Mouse (Mus musculus) heart, postnatal 14 days (tissue): ENCODE results near the gene Macrod1. TPM values are rescaled to one million over a fixed set of nuclear protein-coding genes. Genes with fewer than 3 reads are reported as not detected.
A peak's percentile ranks its signal among the peaks of the same experiment; 100 is the strongest.

Experiments used
- DNase-seq, 2 experiments: peaks; one replicate each; pipeline ENCODE4 v3.0.0; 2021 to 2022
- intact Hi-C: fragments of 180-260 bp; cut with DNase I; formaldehyde crosslinking; loops from one replicate; pipeline ENCODE4 v1.15.1; 2025
- total RNA-seq, 2 experiments: library from RNA; stranded (reverse); gene quantifications; 2 replicates each; pipeline ENCODE4 v1.2.3; 2021

Gene Macrod1
- total RNA-seq, 2 experiments from 2014 or later = 181 to 186 TPM

- DNase-seq = no peak
- intact Hi-C loops = loop anchor here (1.0 kb wide), 1 partner anchor 92 kb away; no protein-coding TSS in a partner anchor
Observed at GRCm38 (mm10) chr19:7160151-7160906, 103.7 kb downstream of the Macrod1 start.

GRCm38 (mm10) chr19:7161064-7161463, 104.5 kb downstream of the Macrod1 start:
- intact Hi-C loops = no loop called here
- DNase-seq = no peak

- intact Hi-C loops = no loop called here
- DNase-seq = no peak
Observed at GRCm38 (mm10) chr19:7164238-7164637, 107.6 kb downstream of the Macrod1 start.

GRCm38 (mm10) chr19:7164820-7165323, 108.3 kb downstream of the Macrod1 start:
- DNase-seq = no peak
- intact Hi-C loops = no loop called here

GRCm38 (mm10) chr19:7165509-7166199, 109.0 kb downstream of the Macrod1 start:
- peak in 1 of 2 experiments; percentile 33 for DNase-seq
- intact Hi-C loops = no loop called here

- intact Hi-C loops = no loop called here
- DNase-seq = no peak
Observed at GRCm38 (mm10) chr19:7166200-7166711, 109.6 kb downstream of the Macrod1 start.

GRCm38 (mm10) chr19:7166767-7167166, 110.2 kb downstream of the Macrod1 start:
- no peak for DNase-seq
- intact Hi-C loops = no loop called here

GRCm38 (mm10) chr19:7168423-7168822, 111.8 kb downstream of the Macrod1 start:
- intact Hi-C loops = no loop called here
- DNase-seq = no peak

GRCm38 (mm10) chr19:7170916-7171315, 114.3 kb downstream of the Macrod1 start:
- intact Hi-C loops = no loop called here

GRCm38 (mm10) chr19:7171447-7171846, 114.8 kb downstream of the Macrod1 start:
- no peak for DNase-seq
- intact Hi-C loops = no loop called here

More at GRCm38 (mm10) chr19:7170916-7171315, 114.3 kb downstream of the Macrod1 start:
- DNase-seq = no peak

GRCm38 (mm10) chr19:7172051-7172866, 115.6 kb downstream of the Macrod1 start:
- intact Hi-C loops = no loop called here
- no peak for DNase-seq

GRCm38 (mm10) chr19:7176041-7176696, 119.6 kb downstream of the Macrod1 start:
- intact Hi-C loops = no loop called here
- no peak for DNase-seq

GRCm38 (mm10) chr19:7177804-7178511, 121.3 kb downstream of the Macrod1 start:
- intact Hi-C loops = no loop called here

GRCm38 (mm10) chr19:7178841-7179452, 122.3 kb downstream of the Macrod1 start:
- intact Hi-C loops = no loop called here
- no peak for DNase-seq

More at GRCm38 (mm10) chr19:7177804-7178511, 121.3 kb downstream of the Macrod1 start:
- no peak for DNase-seq

GRCm38 (mm10) chr19:7180756-7181405, 124.3 kb downstream of the Macrod1 start:
- intact Hi-C loops = no loop called here
- DNase-seq = peak in 1 of 2 experiments; percentile 35

GRCm38 (mm10) chr19:7181496-7181895, 124.9 kb downstream of the Macrod1 start:
- intact Hi-C loops = no loop called here
- DNase-seq = no peak

- intact Hi-C loops = no loop called here
- peak; percentile 46 to 68 for DNase-seq
Observed at GRCm38 (mm10) chr19:7182273-7182949, 125.8 kb downstream of the Macrod1 start.

- intact Hi-C loops = no loop called here
Observed at GRCm38 (mm10) chr19:7183419-7183818, 126.8 kb downstream of the Macrod1 start.

More at GRCm38 (mm10) chr19:7183419-7183818, 126.8 kb downstream of the Macrod1 start:
- no peak for DNase-seq
